Mouse (Mus musculus) 416B (cell line): ENCODE data around the gene Lgals9.

ENCODE experiments used
- DNase-seq: peaks from one replicate; pipeline ENCODE4 v3.0.0; 2011; ENCODE audit warnings: low read depth

Lgals9 gene

DNA sequence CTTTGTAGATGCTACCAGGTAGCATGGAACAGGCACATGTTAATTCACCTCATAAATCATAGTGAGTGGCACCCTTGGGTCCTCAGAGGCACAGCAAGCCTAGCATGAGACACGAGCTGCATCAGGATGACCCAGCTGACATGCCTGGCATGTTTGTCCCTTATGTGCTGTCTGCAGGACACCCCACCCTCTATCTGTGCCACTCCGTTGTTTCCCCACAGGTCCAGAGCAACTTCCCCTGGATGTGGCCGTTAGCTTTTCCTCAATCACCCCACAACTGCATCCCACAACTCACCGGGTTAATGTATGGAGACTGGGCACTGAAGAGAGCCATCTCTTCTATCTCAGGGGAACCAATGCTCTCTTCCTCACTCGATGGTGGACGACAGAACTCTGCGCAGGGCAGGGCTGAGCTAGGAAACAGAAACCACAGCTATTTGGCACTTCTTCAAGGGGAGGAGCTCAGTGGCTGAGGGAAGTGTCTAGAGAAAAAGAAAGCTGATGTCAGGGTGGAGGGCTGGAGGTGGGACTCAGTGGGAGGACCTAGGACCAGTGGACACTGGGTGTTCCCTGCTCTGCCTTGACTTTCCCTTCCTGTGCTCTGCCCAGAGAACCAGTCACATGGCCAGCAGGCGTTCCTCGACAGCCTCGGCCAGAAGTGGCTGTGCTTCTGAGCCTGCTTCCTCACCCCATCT lies at the start of gene Lgals9:
Lgals9 (minus strand) TSS at position 464 of the 695 bp plus-strand sequence.
- DNase-seq = peak; percentile 96

DNA sequence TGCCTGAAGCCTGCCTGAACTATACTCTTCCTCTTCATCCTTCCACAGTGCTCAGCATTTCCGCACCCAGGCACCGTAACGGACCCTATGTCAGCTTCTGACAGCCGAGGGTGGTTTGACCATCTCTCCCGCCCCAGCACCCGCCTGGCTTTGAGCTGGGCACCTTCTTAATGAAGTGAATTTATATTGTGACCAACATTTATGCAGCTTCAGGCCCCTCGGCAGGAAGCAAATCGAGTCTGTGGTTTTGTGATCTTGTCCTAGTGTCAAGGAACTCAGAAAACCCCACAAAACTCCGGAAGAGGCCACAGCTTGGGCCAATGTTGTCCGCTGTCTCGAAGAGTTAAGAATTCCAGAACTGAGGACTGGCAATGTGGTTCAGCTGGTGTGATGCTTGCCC lies 48.9 kb upstream of the Lgals9 start:
- peak; percentile 83 for DNase-seq

DNA sequence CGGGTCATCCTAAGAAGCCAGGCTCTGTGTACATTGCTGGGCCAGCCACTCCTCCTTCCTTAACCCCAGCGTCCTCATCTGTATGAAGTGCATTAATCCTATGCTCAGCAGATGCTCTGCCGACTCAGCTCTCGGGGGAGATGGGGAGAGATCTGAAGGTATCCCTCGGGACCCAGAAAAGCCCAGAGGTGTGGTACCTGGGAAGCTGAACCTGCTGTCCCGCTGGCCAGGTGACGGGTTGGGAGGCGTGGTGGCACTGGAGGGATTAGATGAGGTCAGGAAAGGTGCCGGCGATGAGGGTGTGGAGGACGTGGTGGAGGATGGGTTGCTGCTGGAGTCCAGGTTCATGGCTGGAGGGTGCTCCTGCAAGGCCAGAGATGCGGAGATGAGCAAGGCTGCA lies 48.3 kb upstream of the Lgals9 start:
- no peak for DNase-seq

DNA sequence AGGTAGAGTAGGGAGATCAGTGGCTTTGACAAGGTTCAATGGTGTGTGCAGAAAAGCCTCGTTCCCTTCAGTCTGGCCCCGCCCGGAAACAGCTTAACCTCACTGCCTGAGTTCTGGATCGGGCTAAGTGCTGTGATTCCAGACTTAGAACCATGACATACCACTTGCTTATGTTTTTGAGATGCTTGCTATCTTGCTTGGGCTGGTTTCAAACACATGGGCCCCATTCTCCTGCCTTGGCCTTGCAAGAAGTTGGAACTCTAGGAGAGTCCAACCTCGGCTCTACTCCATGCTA lies 46.7 kb upstream of the Lgals9 start:
- DNase-seq = no peak

DNA sequence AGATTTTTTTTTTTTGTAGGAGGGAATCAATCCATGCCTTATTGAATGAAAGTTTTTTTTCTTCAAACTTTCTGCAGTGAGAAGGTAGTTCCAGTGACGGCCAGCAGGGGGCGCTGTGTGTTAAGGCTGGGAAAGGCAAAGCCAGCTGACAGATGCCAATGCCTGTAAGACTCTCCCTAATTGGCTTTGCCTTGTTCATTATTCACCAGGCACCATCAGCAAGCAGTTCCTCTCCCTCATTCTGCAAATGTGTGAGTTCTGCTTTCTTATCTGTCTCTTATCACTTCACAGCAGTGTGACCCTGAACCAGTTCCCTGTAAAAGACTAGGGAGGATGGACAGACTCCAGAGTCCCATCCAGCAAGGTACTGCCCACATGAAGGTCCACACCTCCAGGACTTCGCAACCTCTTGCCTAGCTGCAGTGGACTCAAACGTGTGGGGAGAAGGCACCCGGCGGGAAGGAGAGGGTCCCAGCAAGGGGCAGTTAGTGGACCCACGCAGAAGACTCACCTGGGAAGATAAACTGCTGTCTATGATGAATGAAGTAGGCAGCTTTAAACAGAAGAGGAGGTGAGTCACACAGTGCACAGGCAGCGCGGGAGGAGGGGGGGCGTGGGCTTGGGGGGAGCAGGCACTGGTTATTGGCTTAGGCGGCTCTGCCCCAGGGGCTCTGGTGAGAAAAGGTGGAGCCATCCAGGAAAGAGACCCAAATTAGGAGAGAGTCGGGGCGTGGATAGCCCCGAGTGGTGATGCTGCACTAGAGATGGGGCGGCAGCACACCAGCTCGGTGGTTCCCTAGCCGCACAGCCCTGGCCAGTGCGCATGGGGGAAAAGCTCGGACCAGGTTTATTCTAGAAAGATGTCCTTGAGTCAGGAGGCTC lies 46.1 kb upstream of the Lgals9 start:
- peak; percentile 89 for DNase-seq

DNA sequence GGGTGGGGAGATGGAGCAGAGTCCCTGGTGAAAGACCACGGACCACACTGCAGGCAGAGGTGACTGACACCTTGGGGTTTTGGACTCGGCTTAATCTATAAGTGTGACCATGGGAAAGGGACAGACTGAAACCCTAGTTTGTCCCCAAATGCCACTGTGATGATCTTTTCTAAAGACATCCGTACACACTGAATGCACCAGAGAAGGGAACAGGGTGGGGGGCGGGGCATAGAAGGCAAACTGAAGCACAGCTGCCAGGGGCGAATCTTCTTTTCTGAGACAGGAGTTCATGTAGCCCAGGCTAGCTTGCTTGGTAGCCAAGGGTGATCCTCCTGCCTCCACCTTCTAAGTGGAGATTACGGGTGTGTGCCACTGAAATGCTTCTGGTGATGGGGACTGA lies 39.0 kb upstream of the Lgals9 start:
- no peak for DNase-seq

DNA sequence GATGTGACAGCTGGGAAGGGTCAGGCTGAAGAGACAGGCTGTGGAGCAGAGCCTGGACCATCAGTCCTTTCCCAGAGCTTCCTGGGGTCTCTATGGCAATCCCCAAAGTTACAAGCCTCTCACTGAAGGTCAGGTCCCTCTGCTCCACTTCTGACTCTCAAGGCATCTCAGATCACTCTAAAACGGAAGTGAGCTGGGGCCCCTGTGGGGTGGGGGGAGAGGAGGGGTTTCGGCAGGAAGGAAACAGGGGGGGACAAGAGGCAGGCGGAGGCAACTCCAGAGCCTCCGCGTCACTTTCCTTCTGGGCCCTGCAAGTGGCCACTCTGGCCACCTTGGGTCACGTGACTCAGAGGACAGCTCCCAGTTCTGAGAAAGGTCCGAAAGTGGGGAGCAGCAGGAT lies 38.6 kb upstream of the Lgals9 start:
- peak; percentile 96 for DNase-seq

DNA sequence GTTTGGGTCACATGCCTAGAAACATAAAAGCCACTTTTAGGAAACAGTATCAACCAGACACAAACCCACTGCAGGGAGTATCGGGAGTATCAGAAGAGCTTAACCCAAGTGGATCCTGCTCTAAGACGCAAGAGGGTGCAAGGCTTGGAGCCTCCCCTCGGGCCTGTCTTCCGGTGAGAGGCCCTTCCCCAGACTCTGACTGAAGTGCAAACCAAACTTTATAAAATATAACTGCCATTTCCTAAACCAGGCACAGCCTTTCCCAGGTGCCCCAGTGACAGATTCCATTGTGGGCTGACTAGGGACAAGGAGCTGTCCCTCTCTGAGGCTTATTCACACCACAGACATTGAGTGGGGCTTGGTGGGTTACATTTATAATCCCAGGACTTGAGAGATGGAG lies 38.1 kb upstream of the Lgals9 start:
- DNase-seq = peak; percentile 30

DNA sequence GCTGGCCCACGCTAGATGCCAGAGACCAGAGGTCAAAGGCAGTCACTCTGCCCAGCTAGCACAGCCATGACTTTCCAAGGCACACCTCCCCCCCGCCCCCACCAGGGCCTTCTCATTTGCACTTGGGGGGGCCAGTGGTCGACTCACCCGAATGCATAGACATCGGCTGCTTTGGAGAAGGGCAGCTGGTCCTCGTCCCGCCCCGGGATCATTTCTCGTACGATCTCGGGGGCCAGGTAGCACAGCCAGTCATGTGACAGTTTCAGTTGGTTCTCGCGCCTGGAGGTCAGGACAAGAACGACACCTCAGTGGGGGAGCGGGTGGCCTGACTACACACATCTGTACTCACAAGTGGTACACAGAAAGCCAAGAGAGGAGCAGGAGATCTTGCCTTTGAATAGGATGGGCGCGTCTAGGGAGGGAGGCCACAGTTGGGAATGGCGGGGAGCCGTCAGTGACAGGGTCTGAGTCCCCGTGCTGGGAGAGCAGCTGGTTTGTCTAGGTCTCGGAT lies 35.8 kb upstream of the Lgals9 start:
- no peak for DNase-seq

DNA sequence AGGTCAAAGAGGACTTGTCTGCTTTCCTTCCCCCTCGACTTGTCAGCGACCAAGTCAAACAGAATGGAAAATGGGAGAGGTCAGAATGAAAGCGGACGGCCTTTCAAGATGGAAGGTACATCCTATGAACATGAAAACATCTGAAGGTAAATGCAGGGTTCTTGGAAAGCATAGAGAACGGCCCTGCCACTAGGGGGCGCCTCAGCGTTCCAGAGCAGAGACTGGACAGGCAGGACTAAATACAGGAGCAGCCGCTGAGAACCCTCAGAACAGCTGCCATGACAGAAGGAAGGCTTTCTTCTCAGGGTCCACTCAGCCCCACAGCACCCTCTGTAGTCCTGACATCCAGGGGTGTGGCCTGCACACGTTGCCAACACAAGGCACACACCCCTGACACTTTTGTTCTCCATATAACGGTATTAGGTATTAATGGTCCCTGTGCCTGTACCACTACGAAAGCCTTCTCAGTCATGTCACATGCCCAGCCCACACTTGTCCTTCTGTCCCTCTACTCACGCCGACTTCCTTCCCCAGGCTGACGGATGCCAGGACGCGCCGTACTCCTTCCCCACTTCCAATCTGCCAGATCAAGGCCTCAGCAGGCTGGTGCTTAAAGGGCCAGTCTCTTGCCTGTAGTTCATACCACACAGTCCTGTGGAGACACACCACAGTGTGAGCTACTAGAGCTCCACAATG lies 35.2 kb upstream of the Lgals9 start:
- DNase-seq = peak; percentile 65

DNA sequence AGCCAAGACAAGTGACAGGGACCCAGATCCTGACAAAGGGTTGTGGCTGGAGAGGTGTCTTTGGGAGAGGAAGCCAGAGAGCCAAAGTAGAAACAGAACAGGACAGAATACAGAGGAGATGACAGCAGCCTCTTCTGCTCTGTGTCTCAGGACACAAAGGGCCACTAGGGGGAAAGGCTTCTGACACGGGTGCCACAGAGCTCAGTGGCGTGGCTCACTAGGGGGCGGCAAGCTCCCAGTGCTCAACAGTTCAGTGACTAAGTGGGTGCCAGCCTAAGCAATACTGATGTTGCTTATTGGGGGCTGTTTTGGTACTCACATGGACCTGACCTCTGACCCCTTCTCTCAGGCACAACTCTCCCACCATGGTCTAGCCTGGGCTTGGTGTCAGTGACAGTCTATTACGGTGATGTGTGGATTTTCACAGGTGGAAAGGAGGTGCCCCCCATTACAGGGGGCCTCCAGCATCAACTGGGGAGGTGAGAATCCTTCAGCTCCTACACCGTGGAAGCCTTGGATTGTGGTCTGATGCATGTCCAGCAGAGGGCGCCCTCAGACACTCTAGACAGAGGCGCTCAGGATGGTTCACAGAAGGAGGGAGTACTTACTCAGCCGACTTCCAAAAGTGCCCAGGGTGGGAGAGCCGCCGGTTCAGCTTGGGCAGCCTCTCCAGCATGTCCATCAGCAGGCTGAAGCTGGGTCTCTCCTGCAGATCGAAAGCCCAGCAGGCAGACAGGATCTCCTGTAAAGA lies 34.4 kb upstream of the Lgals9 start:
- DNase-seq = peak; percentile 80

DNA sequence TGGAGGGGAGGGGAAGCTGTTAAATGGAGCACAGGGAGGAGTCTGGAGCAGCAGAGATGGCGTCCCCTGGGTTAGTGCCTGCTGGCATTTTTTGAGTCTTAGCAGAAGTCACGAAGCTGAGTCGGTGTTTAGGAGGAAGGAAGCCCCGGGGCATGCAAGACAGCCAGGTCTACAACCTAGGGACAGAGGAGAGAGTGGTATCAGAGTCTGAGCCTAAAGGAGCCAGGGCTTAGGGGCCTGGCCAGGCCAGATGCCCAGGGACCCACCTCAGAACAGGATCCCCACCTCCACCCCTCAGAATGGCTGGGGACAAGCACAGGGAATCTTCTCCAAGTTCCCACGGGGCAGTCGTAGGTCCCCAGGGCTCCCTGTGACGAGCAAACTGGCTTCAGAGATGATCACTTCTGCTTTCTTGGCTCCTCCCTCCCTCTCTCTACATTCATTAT lies 32.4 kb upstream of the Lgals9 start:
- no peak for DNase-seq

DNA sequence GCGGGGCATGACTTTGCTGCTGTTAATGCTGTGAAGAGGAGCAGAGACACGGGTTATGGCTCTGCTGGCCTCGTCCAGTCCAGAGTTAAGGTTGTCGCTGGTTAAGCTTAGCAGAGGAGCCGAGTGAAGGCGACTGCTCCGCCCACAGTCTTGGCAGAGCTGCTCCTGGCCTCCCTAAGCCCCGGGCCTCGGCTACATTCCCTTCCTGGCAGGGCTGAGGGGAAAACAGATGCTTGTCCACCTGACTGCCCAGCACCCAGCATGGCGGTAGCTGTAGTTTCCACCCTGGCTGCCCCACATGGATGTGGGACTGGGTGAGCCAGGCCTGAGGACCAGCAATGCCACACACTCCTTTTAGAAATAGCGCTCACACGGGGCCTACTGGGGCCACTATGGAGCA lies 31.5 kb upstream of the Lgals9 start:
- no peak for DNase-seq

DNA sequence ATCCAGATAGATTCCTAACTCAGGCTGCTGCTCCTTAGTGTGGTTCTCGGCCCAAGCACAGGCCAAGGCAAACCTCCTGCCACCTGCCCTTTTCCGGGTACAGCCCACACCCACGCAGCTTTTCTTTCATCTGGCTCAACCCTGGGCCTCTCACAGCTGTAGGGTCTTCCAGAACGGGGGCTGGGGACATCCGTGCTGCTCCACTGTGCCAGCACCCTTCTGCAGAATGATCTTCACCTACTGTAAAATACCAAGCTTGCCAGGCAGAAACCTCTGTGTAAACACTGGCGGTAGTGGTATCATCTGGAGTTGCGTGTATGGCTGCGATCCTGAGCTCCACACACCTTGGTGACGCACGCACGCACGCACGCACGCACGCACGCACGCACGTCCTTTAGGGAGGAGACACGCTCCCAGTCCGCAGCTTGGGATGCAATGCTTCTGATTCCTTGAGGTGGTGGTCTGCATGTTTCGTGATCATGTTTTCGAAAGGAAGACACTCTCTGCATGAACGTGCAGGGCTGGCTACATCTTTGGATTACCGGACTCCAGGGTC lies 31.0 kb upstream of the Lgals9 start:
- no peak for DNase-seq

DNA sequence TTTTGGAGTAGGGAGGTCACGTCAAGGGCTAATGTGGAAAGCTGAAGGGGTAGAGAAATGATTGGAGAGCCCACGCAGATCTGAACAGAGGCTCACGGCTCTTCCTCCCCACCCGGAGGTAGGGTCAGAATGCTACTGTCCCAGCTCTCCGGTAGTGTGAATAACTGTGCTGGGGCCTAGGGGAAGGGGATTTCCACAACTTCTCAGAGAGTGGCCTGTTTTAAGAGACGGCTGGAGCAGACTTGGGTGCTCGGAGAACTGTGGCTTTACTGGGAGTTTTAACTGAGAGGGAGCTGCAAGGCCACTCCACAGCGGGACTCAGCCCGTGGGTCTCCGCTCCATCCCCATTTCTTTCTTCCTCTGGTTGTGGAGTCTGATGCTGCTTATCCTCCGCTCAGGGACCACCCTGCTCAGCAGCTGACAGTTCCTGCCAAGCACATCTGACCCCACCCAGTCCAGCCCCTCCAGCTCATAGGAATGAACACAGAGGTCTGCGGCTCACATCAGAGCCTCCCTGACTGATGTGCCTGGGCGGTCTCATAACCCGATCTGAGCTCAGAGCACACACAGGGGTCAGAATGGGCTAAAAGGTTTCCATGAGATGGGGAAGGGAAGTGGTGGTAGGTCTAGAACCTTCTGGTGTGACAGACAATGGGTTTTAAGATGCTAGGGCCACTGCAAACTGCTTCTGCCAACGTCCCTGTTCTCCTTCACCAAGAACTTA lies 30.0 kb upstream of the Lgals9 start:
- DNase-seq = no peak

DNA sequence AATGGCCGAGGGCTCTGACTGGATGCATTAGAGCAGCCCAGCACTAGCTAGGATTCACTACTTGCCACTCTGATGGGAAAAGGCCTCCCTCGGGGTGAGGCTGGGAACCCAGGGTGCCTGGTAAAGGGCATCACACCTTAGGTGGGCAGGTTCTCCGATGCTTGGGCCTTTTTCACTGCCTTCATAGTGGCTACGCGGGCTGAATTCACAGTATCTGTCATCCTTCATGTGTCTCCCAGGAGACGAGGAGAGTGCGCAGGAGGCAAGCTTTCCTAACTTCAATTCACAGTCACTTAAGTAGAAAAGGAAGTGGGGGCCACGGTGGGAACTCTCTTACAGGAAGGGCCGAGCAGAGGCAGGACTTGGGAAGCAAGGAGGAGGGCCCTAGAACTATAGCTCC lies 29.1 kb upstream of the Lgals9 start:
- DNase-seq = no peak

DNA sequence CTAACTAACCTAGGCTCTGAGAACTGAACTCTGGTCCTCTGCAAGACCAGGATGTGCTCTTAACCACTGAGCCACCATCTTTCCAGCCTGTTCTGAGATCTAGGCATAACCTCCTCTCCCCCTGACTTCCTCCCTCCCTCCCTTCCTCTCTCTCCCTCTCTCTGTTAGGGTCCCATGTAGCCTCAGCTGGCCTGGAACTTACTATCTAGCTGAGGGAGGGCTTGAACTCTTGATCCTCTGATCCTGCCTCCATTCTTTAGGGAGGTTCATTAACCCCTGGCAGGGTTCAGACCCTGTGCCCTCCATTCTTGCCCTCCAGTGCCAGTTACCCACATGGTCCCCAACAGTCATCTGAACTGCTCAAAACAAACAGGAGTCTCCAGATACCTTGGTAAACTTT lies 28.3 kb upstream of the Lgals9 start:
- DNase-seq = no peak

DNA sequence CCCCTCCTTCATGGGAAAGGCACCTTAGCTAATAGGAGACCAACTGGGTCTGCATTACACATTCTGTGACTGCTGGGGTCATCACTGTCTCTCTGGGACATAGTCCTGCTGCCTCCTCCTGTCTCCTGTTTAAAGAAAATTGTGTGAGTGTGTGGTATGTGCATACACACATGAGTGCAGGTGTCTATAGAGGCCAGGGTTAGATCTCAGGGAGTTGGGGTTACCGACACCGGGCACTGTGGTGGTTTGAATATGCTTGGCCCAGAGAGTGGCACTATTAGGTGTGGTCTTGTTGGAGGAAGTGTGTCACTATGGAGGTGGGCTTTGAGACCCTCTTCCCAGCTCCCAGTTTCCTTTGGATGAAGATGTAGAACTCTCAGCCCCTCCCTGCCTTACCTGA lies 27.8 kb upstream of the Lgals9 start:
- DNase-seq = no peak

DNA sequence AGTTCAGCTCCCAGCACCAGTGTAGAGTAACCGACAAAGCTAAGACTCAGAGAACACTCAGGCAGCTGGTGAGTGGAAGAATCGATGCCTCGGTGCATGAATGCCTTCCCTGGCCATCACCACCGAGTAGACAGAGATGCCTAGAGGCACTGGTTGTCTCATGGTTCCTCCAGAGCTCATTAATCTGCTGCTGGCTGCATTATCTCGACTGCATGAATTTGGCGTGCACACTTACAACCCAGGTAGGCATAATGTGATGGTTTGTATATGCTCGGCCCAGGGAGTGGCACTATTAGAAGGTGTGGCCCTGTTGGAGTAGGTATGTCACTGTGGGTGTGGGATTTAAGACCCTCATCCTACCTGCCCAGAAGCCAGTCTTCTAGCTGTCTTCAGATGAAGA lies 24.1 kb upstream of the Lgals9 start:
- DNase-seq = no peak

DNA sequence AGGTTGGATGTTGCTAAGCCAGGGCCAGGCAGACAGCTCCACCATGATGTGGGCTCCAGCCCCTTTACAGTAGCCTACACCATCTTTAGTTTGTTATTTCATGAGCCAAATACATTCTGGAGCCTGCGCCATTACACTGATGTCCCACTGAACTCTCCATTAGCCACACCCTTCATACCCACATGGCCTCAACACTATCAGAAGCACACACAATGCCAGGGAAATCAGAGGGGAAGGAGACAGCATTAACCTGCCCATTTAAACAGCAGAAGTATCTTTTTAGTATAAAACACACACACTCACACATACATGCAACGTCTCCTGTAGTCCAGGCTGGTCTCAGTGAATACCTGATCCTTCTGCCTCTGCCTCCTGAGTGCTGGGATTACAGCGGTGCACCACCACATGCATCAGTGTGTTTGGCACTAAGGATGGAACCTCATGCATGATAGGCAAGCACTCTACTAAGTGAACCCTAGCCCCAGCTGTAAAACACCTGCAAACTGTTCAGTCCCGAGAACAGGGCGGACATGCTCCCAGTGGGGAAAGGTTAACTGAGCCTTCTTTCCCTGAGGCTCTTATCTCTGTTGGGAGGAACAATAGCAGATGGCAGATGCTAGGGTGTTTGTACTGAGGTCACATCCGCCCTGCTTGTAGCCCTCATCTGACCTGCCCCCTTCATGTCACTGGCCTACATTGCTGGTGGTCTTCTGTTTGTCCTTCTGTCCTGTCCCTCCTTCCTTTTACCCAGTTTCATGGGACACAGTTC lies 23.4 kb upstream of the Lgals9 start:
- DNase-seq = no peak
